Mouse (Mus musculus): ENCODE data around the gene Dnajc14.
A peak's percentile ranks its signal among the peaks of the same experiment; 100 is the strongest.

Dnajc14 gene

GRCm38 (mm10) chr10:128803771-128804270 is at the start of gene Dnajc14:
Gene Dnajc14, plus strand, starts transcription at chr10:128804062.
- DNase-seq (ENCODE audit: low spot score): no peak

DNA sequence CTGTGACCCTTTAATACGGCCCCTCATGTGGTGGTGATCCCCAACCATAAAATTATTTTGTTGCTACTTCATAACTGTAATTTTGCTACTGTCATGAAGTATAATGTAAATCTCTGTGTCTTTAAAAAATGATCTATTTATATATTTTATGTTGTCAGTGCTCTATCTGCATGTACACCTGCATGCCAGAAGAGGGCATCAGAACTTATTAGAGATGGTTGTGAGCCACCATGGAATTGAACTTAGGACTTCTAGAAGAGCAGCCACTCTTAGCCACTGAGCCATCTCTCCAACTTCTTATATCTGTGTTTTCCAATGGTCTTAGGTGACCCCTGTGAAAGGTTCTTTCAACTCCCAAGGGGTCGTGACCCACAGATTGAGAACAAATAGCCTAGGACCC is 31.0 kb upstream of the Dnajc14 start:
- peak; percentile 25 for DNase-seq (ENCODE audit: low spot score)

- DNase-seq (ENCODE audit: low spot score): peak; percentile 28
Measured at GRCm38 (mm10) chr10:128773685-128774084, 30.2 kb upstream of the Dnajc14 start.

GRCm38 (mm10) chr10:128778441-128778840 is 25.4 kb upstream of the Dnajc14 start:
- no peak for DNase-seq (ENCODE audit: low spot score)

DNA sequence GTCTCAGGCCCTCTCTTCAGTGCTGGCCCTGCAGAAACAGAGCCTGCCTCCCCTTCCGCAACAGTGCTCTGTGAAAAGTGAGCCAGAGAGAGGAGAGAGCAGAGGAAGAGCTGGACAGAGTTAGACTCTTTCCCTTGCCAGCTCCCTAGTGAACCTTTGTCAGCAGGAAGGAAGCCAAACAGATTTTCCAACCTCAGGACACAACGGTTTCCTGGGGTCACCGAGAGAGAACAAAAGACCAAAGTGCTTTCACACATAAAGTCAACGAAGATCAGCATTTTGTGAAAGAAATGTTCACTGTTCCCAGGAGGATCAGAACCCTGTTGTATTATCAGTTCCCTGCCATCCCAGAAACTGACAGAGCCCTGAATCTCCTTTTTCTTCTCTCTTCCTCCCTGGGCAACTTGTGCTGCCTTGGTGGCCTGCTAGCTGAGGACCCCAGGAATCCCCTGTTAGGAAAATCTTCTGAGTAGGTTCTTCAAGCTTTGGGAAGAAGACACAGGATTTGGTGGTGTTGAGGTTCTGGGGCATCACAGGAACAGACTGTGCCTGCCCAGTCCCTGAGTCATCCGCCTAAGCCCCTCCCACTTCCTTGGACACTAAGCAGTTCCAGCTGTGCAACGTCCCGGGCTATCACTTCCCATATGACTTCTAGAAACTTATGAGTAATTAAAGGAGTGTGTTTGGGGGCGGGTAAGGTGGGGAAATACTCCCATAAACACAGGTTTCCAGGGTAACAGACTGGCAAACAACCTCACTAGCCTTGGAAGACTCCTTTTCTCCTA is 24.7 kb upstream of the Dnajc14 start:
- DNase-seq (ENCODE audit: low spot score): no peak

GRCm38 (mm10) chr10:128780200-128780599 is 23.7 kb upstream of the Dnajc14 start:
- DNase-seq (ENCODE audit: low spot score): no peak

GRCm38 (mm10) chr10:128790398-128791124 is 13.3 kb upstream of the Dnajc14 start, which contains the start of gene Mmp19:
Gene Mmp19, plus strand, starts transcription at chr10:128790910.
- peak; percentile 9 for DNase-seq (ENCODE audit: low spot score)

GRCm38 (mm10) chr10:128792041-128792440 is 11.8 kb upstream of the Dnajc14 start:
- DNase-seq (ENCODE audit: low spot score): no peak

DNA sequence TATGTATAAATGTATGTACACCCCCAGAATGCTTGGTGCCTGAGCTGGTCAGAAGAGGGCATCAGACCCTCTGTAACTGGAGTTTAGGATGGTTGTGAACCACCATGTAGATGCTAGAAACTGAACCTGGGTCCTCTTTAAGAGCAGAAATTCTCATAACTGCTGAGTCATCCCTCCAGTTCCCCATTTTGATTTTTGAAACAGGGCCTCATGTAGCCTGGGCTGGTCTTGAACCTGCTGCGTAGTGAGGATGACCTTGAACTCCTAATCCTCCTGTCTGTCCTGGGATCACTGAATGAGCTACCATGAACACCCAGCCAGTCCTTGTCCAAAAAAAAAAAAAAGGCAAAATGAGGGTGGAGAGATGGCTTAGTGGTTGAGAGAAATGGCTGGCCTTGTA is 10.6 kb upstream of the Dnajc14 start:
- DNase-seq (ENCODE audit: low spot score): no peak

DNA sequence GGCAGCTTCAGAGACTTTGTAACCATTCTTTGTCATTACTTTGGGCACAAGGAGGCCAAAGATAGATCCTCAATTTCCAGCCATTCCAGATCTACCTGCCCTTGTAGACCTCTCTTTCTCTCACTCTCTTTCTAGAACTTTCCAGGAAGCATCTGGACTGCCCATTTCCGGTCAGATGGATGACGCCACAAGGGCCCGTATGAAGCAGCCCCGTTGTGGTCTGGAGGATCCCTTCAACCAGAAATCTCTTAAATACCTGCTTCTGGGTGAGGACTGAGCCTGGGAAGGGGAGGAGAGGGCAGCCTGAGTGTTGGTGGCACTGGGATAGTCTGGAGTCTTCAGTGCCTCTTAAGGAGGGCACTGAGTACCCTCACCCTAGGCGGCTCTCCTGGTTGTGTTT is 9.5 kb upstream of the Dnajc14 start:
- no peak for DNase-seq (ENCODE audit: low spot score)

DNA sequence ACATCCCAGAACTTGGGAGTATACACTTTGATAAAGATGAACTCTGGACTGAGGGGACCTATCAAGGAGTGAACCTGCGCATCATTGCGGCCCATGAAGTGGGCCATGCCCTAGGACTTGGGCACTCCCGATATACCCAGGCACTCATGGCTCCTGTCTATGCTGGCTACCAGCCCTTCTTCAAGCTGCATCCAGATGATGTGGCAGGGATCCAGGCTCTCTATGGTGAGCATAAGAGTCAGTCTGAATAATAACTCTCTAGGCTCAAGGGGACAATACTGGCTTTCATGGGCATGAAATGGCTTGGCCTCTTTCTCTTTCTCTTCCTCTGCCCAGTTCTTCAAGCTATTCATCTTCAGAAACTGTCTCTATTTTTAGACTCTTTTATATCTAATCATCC is 8.3 kb upstream of the Dnajc14 start:
- DNase-seq (ENCODE audit: low spot score): no peak

DNA sequence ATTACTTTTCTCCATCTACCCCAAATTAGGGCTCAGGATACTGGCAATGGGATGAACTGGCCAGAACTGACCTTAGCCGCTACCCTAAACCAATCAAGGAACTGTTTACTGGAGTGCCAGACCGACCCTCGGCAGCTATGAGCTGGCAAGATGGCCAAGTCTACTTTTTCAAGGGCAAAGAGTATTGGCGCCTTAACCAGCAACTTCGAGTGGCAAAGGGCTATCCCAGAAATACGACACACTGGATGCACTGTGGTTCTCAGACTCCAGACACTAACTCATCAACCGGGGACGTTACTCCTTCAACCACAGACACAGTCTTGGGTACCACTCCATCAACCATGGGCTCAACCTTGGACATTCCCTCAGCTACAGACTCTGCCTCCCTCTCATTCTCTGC is 5.2 kb upstream of the Dnajc14 start:
- no peak for DNase-seq (ENCODE audit: low spot score)

DNA sequence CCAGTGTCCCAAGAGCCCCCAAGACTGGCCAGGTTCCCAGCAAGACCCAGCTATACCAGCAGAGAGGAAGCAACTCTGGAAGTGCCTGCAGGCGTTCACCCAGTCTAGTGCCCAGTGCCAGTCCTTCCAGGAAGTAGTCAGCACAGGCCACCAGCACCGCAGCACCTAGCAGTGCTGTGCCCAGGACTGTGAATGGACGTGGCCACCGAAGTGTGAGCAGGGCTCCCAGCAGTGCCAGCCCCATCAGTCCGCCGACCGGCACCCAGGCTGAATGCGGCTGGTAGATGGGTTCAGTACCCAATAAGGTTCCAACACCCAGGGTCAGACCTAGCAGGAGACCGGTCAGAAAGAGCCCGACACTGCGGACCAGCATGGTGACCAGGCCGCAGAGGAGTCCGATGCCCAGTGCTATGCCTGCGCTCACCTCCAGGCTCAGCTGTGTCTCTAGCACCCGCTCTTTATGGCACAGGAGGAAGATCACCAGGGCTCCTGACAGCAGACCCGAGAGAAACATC is 1.8 kb upstream of the Dnajc14 start:
- no peak for DNase-seq (ENCODE audit: low spot score)

GRCm38 (mm10) chr10:128802956-128803355 is 906 bp upstream of the Dnajc14 start:
- DNase-seq (ENCODE audit: low spot score): no peak

- no peak for DNase-seq (ENCODE audit: low spot score)
Measured at GRCm38 (mm10) chr10:128803361-128803760, 501 bp upstream of the Dnajc14 start.

GRCm38 (mm10) chr10:128804271-128805091 is 619 bp downstream of the Dnajc14 start, which contains the start of gene Tmem198b:
Gene Tmem198b, minus strand, starts transcription at chr10:128804370.
- peak; percentile 84 for DNase-seq (ENCODE audit: low spot score)

DNA sequence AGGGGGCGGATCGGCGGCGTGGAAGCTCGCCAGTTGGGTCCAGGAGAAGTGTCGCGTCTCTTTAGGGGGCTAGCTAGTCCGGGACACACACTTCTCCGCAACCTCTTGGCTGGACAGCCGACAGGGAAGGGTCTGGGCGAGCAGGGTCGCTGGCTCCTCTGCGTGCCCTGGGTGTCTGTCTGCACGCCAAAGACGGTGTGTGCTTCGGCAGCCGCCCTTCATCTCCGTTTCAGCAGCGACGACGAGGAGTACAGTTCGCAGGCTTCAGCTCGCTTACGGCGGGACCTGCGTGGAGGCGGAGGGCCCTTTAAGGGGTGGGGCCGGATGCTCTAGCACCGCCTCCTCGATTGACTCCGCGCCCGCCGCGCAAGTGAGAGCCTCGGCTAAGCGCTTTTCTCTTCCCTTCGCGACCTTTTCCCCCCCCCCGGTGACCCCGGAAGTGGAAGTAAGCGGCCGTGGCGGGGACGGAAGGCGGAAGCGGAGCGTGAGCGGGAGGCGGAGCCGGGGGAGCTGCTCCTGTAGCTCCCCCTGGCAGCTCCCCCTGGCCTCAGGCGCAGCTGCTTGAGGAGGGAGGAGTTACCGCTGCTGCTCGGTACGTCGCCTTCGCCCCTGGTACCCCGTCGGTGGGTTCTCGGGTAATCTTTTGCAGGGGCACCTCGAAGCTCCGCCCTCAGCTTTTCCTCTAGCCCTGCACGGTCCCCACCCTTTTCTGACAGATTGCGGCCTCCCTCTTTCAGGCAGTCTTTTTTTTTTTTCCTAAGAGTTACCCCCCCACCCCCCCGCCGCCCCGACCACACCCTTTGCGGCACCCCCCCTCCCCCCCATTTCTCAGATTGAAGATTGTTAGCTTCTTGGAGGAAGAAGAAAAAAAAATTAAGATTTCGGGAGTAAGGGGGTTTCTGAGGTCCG is 1.5 kb downstream of the Dnajc14 start:
- peak; percentile 96 for DNase-seq (ENCODE audit: low spot score)

DNA sequence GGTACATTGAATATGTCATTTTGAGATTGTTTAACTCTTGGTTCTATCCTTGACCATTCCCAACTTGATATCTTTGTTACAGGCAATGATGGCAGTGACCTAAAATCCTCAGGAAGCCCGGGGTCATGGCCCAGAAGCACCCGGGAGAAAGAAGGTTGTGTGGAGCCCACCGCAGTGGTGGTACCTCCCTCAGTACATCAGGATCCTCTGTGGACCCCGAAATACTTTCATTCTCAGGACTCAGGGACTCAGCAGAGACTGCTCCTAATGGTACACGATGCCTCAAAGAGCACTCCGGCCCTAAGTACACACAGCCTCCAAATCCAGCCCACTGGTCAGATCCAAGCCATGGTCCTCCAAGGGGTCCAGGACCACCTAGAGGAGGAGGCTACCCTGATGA is 2.2 kb downstream of the Dnajc14 start:
- DNase-seq (ENCODE audit: low spot score): no peak

DNA sequence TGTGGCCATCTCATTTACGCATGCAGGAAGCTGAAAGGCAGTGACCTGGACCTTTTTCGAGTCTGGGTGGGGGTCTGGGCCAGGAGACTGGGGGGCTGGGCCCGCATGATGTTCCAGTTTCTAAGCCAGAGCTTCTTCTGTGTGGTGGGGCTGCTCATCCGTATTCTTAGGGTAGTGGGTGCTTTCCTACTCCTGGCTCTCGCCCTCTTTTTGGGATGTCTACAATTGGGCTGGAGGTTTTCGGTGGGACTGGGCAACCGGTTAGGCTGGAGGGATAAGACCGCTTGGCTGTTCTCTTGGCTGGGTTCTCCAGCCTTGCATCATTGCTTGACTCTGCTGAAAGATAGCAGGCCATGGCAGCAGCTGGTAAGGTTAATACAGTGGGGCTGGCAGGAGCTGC is 3.2 kb downstream of the Dnajc14 start:
- no peak for DNase-seq (ENCODE audit: low spot score)

GRCm38 (mm10) chr10:128817033-128817432 is 13.2 kb downstream of the Dnajc14 start, which contains the start of gene Sarnp:
Gene Sarnp, plus strand, starts transcription at chr10:128817333.
- no peak for DNase-seq (ENCODE audit: low spot score)

GRCm38 (mm10) chr10:128820217-128820616 is 16.4 kb downstream of the Dnajc14 start:
- DNase-seq (ENCODE audit: low spot score): no peak

Data from retina, embryonic 14.5 days (tissue).